Mouse (Mus musculus) embryonic facial prominence, embryonic 15.5 days (tissue): ENCODE data around the gene Ltk. TPM values are rescaled to one million over a fixed set of nuclear protein-coding genes. Genes with fewer than 3 reads are reported as not detected.

Experiments used
- ATAC-seq: fragments of 200-750 bp; cut with Nextera tagmentation; 2 replicates; pipeline ENCODE4 v1.8.0; 2017; ENCODE audit warnings: low read depth, moderate TSS enrichment; ENCODE audit not compliant: insufficient number of reproducible peaks, low FRiP score, low TSS enrichment
- H3K27ac ChIP-seq: fragments of 300-500 bp; sonication (generic); replicated peaks from 2 replicates; pipeline ENCODE4 v1.5.1; 2015; ENCODE audit warnings: mild to moderate bottlenecking, inconsistent platforms
- H3K27me3 ChIP-seq: fragments of 300-500 bp; sonication (generic); 2 replicates; pipeline ENCODE4 v1.6.1; 2015; ENCODE audit warnings: inconsistent platforms
- H3K36me3 ChIP-seq: fragments of 300-500 bp; sonication (generic); 2 replicates; pipeline ENCODE4 v1.6.1; 2015; ENCODE audit warnings: mild to moderate bottlenecking, inconsistent platforms
- H3K4me1 ChIP-seq: fragments of 300-500 bp; sonication (generic); 2 replicates; pipeline ENCODE4 v1.6.1; 2015; ENCODE audit warnings: inconsistent platforms
- H3K4me2 ChIP-seq: fragments of 300-500 bp; sonication (generic); replicated peaks from 2 replicates; pipeline ENCODE4 v1.6.1; 2015; ENCODE audit warnings: mild to moderate bottlenecking, inconsistent platforms
- H3K4me3 ChIP-seq: fragments of 300-500 bp; sonication (generic); replicated peaks from 2 replicates; pipeline ENCODE4 v1.5.1; 2015; ENCODE audit warnings: mild to moderate bottlenecking, inconsistent platforms
- H3K9ac ChIP-seq: fragments of 300-500 bp; sonication (generic); 2 replicates; pipeline ENCODE4 v1.6.1; 2015; ENCODE audit warnings: inconsistent platforms
- H3K9me3 ChIP-seq: fragments of 300-500 bp; sonication (generic); replicated peaks from 2 replicates; pipeline ENCODE4 v1.6.1; 2016; ENCODE audit warnings: inconsistent platforms
- WGBS: fragments of 180-500 bp; shearing (Covaris S2); methylation state at CpG from one replicate; pipeline ENCODE4 v1.1.7; 2015; 5-methylcytosine and 5-hydroxymethylcytosine counted together
- polyA plus RNA-seq: library from polyadenylated mRNA; unstranded; fragments of >200 nt; fragmentation: Nextera tagmentation; extraction: Ambion mirVana; gene quantifications from 2 replicates; pipeline ENCODE4 v1.2.1, GENCODE M21; 2015

The Ltk gene
- 0.24 and 0.49 TPM in 2 replicates for polyA plus RNA-seq

DNA sequence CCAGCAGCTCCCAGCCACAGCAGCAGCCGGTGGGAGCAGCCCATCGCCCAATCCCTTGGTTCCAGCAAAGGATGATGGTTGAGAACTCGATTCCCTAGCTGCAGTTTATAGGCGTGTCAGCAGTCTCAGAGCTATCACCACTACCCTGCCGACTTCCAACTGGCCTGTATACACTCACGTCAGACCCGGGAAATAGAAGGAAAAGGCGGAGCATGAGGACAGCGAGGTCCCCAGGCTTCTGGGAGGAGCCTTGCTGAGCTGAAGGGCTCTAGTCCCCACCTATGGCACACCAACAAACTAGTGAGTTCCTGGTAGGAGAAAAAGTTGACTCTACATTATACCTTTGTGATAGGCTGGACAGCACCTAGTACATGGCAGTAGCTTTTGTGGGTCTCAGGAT is at the start of gene Ltk:
TSS of gene Ltk (minus strand) at position 181 of the 400 bp plus-strand sequence.
- Histone ChIP-seq H3K9me3 (no peaks in the 10 kb centered on the region), H3K36me3 (peaks cover 18% of the 10 kb centered on the region), H3K4me1 (peaks cover 19% of the 10 kb centered on the region), H3K4me2 (no peak within 1 kb of the TSS), H3K9ac (no peak within 1 kb of the TSS), H3K27ac (no peak within 1 kb of the TSS), H3K27me3 (peaks cover 60% of the 10 kb centered on the region), H3K4me3 (peak within 1 kb of the TSS; percentile 57; the same call in 1 of the 2 replicates)
- ATAC-seq: no peak
- 8% methylated on average over 9 of the region's 9 CpGs for WGBS

DNA sequence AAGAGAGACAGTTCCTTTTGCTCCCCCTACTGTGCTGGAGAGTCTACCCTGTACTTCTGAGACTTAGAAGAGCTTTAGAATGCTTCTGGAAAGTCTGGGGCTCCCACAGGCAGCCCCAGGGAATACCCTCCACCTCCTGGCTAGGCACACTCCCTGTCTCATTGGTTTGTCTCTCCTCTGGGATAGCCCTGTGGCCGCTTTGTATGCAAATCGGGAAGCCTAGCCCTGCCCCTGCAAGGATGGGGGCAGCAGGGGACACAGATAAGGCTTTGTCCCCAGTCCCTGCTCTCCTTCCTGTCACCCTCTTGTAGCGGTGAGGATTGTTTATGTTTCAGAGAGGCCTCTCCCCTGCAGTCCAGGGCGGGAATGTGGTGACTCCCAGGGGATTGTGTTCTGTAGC is 48.6 kb upstream of the Ltk start:
- H3K27ac ChIP-seq: no peak overlapping the region
- no peaks in the 10 kb centered on the region for H3K27me3 ChIP-seq
- no peak for ATAC-seq
- peaks cover 14% of the 10 kb centered on the region; the same call in 1 of the 2 replicates for H3K4me1 ChIP-seq
- no peak overlapping the region for H3K4me2 ChIP-seq
- H3K9ac ChIP-seq: no peak overlapping the region
- peaks cover 74% of the 10 kb centered on the region for H3K36me3 ChIP-seq
- WGBS: 49% methylated on average over 4 of the region's 4 CpGs
- no peak overlapping the region for H3K4me3 ChIP-seq
- H3K9me3 ChIP-seq: no peaks in the 10 kb centered on the region

DNA sequence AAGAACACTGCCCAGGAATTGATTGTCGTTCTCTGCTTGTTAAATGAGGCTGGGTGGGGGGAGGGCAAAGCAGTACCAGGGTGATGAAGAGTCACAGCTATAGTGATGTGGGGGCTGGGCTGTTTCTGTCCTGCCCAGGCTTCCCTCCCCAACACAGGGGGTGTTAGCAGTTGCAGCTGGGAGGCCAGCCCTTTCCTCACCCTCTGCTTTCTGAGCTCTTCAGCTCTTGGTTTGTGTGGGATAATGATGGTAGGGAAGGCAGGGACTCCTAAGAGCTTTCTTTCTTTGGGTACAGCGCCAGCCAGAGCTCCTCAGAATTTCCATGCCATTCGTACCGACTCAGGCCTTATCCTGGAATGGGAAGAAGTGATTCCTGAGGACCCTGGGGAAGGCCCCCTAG is 48.2 kb upstream of the Ltk start:
- Histone ChIP-seq H3K4me3 (no peak overlapping the region), H3K9me3 (no peaks in the 10 kb centered on the region), H3K27ac (no peak overlapping the region), H3K9ac (no peak overlapping the region), H3K4me2 (no peak overlapping the region), H3K4me1 (peaks cover 18% of the 10 kb centered on the region; the same call in 1 of the 2 replicates), H3K27me3 (no peaks in the 10 kb centered on the region), H3K36me3 (peaks cover 74% of the 10 kb centered on the region)
- 21% methylated on average over 4 of the region's 4 CpGs for WGBS
- ATAC-seq: no peak

DNA sequence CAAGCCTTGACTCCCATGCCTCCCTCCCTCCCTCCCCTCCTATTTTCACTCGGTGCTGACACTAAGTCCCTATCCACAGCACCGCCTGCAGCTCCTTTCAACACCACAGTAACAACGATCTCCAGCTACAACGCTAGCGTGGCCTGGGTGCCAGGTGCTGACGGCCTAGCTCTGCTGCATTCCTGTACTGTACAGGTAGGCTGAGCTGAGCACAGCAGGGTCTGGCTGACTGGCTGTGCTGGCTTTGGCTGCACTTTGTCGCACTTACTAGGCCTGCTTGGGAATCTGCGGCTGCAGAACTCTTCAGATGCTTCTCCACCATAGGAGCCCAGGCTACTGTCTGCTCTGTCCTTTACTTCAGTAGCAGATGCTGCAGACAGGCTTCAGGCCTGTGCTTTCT is 45.3 kb upstream of the Ltk start:
- peaks cover 38% of the 10 kb centered on the region for H3K4me1 ChIP-seq
- no peaks in the 10 kb centered on the region for H3K9me3 ChIP-seq
- H3K4me2 ChIP-seq: no peak overlapping the region
- 57% methylated on average over 8 of the region's 8 CpGs for WGBS
- H3K9ac ChIP-seq: no peak overlapping the region
- H3K27me3 ChIP-seq: no peaks in the 10 kb centered on the region
- no peak overlapping the region for H3K27ac ChIP-seq
- H3K4me3 ChIP-seq: no peak overlapping the region
- H3K36me3 ChIP-seq: peaks cover 47% of the 10 kb centered on the region
- no peak for ATAC-seq

DNA sequence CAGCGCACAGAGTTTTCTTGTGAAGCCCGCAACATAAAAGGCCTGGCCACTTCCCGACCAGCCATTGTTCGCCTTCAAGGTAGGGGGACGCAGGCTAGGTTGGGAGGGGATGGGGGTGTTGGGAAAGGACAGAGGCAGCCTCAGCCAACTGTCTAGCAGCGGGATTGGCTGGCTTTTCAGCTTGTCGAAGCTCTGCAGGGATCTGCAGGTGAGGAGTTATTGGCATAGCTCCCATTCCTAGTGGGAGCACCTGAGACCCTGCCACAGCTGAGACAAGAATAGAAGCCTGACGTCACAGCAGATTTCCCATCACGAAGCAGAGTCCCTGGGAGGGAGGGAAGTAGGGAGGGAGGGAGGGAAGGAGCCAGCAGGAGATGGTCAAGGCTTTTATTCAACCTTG is 44.5 kb upstream of the Ltk start:
- Histone ChIP-seq H3K27me3 (no peaks in the 10 kb centered on the region), H3K4me3 (no peak overlapping the region), H3K9ac (no peak overlapping the region), H3K36me3 (peaks cover 39% of the 10 kb centered on the region), H3K9me3 (no peaks in the 10 kb centered on the region), H3K27ac (no peak overlapping the region), H3K4me2 (no peak overlapping the region), H3K4me1 (peaks cover 45% of the 10 kb centered on the region)
- ATAC-seq: no peak
- WGBS: 48% methylated on average over 9 of the region's 9 CpGs

DNA sequence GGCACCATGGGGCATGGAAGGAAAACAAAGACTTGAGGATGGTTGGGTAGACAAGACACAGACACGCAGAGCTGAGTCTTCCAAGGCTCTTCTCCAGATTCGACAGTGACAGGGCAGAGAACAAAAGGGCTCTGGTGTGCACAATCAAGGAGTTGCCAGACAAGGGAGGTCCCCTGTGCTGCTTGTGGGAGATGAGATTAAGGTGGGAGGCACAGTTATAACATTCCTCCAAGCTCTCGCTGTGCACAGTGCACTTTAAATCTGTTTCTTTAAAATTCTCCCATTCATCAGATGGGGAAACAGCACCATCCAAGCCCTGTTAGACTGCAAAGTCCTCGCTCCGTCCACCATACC is 44.0 kb upstream of the Ltk start:
- 54% methylated on average over 5 of the region's 5 CpGs for WGBS
- H3K4me2 ChIP-seq: no peak overlapping the region
- no peaks in the 10 kb centered on the region for H3K27me3 ChIP-seq
- H3K27ac ChIP-seq: no peak overlapping the region
- no peaks in the 10 kb centered on the region for H3K9me3 ChIP-seq
- no peak for ATAC-seq
- H3K4me1 ChIP-seq: peaks cover 45% of the 10 kb centered on the region
- no peak overlapping the region for H3K4me3 ChIP-seq
- no peak overlapping the region for H3K9ac ChIP-seq
- H3K36me3 ChIP-seq: peaks cover 35% of the 10 kb centered on the region

DNA sequence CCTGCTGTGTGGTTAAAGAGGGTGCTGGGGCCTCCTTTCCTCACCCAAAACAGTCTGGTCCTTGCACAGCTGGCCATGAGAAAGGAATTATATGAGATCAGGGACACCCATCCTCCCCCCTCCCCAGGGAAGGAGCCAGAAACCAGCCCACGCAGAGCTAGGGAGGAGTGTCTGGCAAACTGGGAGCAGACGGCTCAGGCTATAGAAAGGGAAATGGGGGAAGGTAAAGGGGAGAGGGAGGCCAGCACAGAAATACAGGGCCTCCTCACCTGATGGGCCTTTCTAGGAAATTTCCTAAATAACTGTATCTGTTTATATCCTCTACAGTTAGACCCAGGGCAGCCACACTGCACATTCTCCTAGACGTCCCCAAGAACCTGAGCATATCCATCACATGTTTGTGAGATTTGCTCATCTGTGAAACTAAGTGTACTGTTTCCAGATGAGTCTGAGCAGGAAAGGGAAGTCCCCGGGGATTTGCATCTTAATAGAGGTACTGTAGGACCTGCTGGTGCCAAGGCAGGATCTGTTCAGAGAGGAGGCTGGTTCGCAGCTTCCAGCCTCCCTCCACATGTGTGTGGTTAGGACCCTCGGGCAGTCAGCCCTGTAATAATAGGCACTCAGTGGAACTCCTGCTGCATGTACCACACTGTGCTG is 43.5 kb upstream of the Ltk start:
- H3K27me3 ChIP-seq: no peaks in the 10 kb centered on the region
- 0 out of 2 replicates have a peak overlapping the region, but pooled peaks have one; percentile 22 for H3K27ac ChIP-seq
- no peak overlapping the region for H3K4me2 ChIP-seq
- WGBS: 27% methylated on average over 6 of the region's 6 CpGs
- peaks cover 46% of the 10 kb centered on the region for H3K4me1 ChIP-seq
- peaks cover 30% of the 10 kb centered on the region for H3K36me3 ChIP-seq
- H3K9me3 ChIP-seq: no peaks in the 10 kb centered on the region
- no peak overlapping the region for H3K4me3 ChIP-seq
- H3K9ac ChIP-seq: no peak overlapping the region
- ATAC-seq: no peak

DNA sequence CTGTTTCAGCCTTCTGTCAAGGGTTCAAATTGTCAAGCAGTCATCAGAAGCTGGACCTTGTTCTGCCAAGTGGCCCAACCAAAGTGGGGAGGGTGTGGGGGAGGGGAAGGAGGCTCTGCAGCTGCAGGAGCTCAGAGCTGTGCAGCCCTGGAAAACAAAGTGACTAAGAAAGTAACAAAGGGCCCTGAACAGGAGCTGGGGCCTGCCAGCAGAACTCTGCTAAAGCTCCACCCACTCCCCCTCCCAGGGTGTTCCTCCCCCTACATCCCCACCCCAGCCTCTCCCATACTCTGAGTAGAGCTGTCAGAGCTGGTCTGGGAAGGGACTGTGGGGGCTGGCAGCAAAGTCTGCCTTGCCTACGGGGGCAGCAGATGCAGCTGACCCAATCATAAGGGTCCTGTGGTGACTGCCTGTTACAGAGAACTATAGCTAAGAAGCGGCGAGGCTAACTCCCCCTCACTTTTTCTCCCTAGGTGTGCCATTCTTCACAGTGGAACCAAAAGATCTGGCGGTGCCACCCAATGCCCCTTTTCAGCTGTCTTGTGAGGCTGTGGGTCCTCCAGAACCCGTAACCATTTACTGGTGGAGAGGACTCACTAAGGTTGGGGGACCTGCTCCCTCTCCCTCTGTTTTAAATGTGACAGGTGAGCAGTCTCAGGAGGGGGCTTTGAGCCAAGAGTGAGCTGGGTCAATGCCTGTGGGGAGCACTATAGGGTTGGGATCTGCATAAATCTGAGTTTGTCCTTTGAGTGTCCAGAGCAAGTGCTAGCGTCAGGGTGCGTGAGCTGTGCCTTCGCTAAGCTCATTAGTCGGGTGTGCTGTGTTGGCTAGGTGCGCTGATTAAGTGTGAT is 42.8 kb upstream of the Ltk start:
- H3K4me3 ChIP-seq: no peak overlapping the region
- 50% methylated on average over 10 of the region's 10 CpGs for WGBS
- no peak overlapping the region for H3K4me2 ChIP-seq
- 0 out of 2 replicates have a peak, but pooled peaks have one; percentile 43 for ATAC-seq
- H3K9me3 ChIP-seq: no peaks in the 10 kb centered on the region
- peaks cover 25% of the 10 kb centered on the region for H3K36me3 ChIP-seq
- peaks cover 52% of the 10 kb centered on the region for H3K4me1 ChIP-seq
- H3K27ac ChIP-seq: 0 out of 2 replicates have a peak overlapping the region, but pooled peaks have one; percentile 22
- H3K9ac ChIP-seq: no peak overlapping the region
- H3K27me3 ChIP-seq: 0 out of 2 replicates have a peak, but pooled peaks cover 6% of the 10 kb centered on the region

DNA sequence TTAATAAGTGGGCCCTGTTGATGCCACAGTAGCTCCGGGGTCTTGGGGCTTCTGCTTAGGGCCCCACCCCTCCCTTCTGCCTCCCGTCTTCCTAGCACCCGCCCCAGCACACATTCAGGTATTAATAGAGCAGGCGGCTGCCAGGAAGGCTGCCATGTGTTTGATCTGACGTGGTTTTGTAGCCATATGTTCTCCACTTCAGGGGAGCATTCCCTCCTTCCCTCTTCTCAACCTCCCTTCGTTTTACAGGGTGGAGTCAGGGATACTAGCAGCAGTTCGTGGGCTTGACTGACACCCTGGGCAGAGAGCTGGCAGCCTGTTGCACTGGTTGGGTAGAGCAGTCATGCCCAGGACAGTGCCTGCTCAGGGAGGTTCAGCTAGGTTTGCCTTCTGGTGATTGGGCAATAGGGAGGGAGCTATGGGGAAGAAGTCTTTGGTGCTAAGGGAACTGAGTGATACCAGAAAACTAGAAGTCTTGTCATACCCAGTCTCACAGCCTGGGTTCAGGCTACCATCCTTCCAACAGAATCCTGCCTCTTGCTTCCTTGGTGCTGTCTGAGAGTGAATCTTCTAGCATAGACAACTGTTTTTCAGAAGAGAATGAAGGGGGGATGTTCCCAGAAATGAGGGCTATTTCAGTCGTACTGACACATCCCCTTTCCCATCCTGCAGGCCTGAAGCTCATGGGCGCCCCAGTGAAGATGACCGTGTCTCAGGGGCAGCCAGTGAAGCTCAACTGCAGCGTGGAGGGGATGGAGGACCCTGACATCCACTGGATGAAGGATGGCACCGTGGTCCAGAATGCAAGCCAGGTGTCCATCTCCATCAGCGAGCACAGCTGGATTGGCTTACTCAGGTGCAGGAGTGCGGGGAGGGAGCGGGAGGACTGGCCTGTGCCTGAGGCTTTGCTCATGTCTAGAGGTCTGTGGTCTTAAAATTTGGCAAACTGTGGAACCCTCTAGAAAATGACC is 40.9 kb upstream of the Ltk start:
- Histone ChIP-seq H3K9ac (no peak overlapping the region; the same call in 1 of the 2 replicates), H3K4me3 (peak overlapping the region; percentile 75), H3K27me3 (peaks cover 18% of the 10 kb centered on the region), H3K27ac (peak overlapping the region; percentile 61), H3K36me3 (peaks cover 17% of the 10 kb centered on the region), H3K4me1 (peaks cover 55% of the 10 kb centered on the region), H3K4me2 (peak overlapping the region; percentile 92), H3K9me3 (no peaks in the 10 kb centered on the region)
- no peak for ATAC-seq
- 48% methylated on average over 15 of the region's 15 CpGs for WGBS

DNA sequence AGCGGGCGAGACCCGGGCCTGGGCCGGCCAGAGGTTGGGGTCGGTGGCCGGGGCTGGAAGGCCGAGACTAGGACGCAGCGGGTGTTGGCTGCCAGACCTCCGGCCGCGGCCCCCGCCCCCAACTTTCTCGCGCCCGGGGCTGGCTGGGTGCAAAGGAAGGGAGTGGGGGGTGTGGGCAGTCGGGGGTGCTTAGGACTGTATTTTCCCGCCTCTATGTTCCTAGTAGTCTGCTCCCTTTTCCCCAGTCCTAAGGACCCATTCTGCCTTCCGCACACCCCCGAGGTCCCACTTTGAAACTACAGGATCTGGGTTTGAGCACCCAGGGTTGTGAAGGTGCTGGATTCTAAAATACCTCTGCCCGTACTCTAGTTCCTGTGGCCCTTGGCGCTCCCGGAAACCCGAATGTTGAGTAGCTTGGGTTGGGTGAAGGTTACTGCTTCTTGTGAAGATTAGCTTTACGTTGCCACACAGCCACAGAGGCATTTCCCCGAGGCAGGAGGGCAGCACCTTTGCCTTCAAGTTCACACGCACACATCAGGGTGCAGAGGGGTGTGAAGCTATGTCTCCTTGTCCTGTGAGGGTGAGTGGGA is 39.8 kb upstream of the Ltk start:
- Histone ChIP-seq H3K4me3 (peak overlapping the region; percentile 75), H3K27me3 (peaks cover 18% of the 10 kb centered on the region), H3K9me3 (no peaks in the 10 kb centered on the region), H3K4me1 (peaks cover 51% of the 10 kb centered on the region), H3K4me2 (peak overlapping the region; percentile 92), H3K36me3 (peaks cover 6% of the 10 kb centered on the region), H3K27ac (peak overlapping the region; percentile 61), H3K9ac (peak overlapping the region; percentile 74)
- peak; percentile 54; the same call in 1 of the 2 replicates for ATAC-seq
- WGBS: under 1% methylated on average over 27 of the region's 27 CpGs
